Mouse (Mus musculus) stomach, postnatal 0 days (tissue): Measurements from ENCODE around the gene Noa1. TPM values are rescaled to one million over a fixed set of nuclear protein-coding genes. Genes with fewer than 3 reads are reported as not detected.
A peak's percentile ranks its signal among the peaks of the same experiment; 100 is the strongest.

Experiments
- ATAC-seq: fragments of 200-750 bp; cut with Nextera tagmentation; 2 replicates; pipeline ENCODE4 v1.8.0; 2017; ENCODE audit not compliant: low FRiP score, low TSS enrichment
- DNase-seq: peaks from one replicate; pipeline ENCODE4 v3.0.0-alpha.2; 2016; ENCODE audit warnings: low spot score
- H3K27ac ChIP-seq: fragments of 300-500 bp; sonication (generic); replicated peaks from 2 replicates; pipeline ENCODE4 v1.5.1; 2014; ENCODE audit warnings: mild to moderate bottlenecking, control low read depth
- H3K27me3 ChIP-seq: fragments of 300-500 bp; sonication (generic); 2 replicates; pipeline ENCODE4 v1.6.1; 2014; ENCODE audit warnings: low read length; ENCODE audit not compliant: control insufficient read depth, insufficient read depth
- H3K36me3 ChIP-seq: fragments of 300-500 bp; sonication (generic); 2 replicates; pipeline ENCODE4 v1.6.1; 2014; ENCODE audit warnings: low read length, mixed read lengths; ENCODE audit not compliant: control insufficient read depth, insufficient read depth
- H3K4me1 ChIP-seq: fragments of 300-500 bp; sonication (generic); replicated peaks from 2 replicates; pipeline ENCODE4 v1.6.1; 2014; ENCODE audit warnings: antibody characterized with exemption; ENCODE audit not compliant: control insufficient read depth, insufficient read depth
- H3K4me2 ChIP-seq: fragments of 300-500 bp; sonication (generic); replicated peaks from 2 replicates; pipeline ENCODE4 v1.6.1; 2014; ENCODE audit warnings: low read depth, mild to moderate bottlenecking, control low read depth, moderate library complexity
- H3K4me3 ChIP-seq: fragments of 300-500 bp; sonication (generic); 2 replicates; pipeline ENCODE4 v1.5.1; 2014; ENCODE audit warnings: low read depth, low read length, control low read depth
- H3K9ac ChIP-seq: fragments of 300-500 bp; sonication (generic); 2 replicates; pipeline ENCODE4 v1.6.1; 2014; ENCODE audit warnings: mild to moderate bottlenecking, low read length, control low read depth, mixed read lengths
- H3K9me3 ChIP-seq: fragments of 300-500 bp; sonication (generic); 2 replicates; pipeline ENCODE4 v1.6.1; 2016; ENCODE audit warnings: low read length; ENCODE audit not compliant: control insufficient read depth
- CTCF ChIP-seq: IDR thresholded peaks from 2 replicates; pipeline ENCODE4 v1.5.1; 2016; ENCODE audit warnings: antibody characterized with exemption, low read depth, mild to moderate bottlenecking, moderate library complexity
- EP300 ChIP-seq: optimal IDR thresholded peaks from 2 replicates; pipeline ENCODE3; 2016; ENCODE audit warnings: antibody characterized with exemption
- WGBS: fragments of 180-500 bp; shearing (Covaris S2); extraction: QIAGEN DNeasy Blood & Tissue Kit; methylation state at CpG from one replicate; pipeline ENCODE4 v1.1.7; 2014; 5-methylcytosine and 5-hydroxymethylcytosine counted together
- polyA plus RNA-seq: library from polyadenylated mRNA; unstranded; fragments of >200 nt; fragmentation: Nextera tagmentation; extraction: Ambion mirVana; gene quantifications from 2 replicates; pipeline ENCODE4 v1.2.1, GENCODE M21; 2015

The Noa1 gene
- polyA plus RNA-seq = 15.1 and 16.3 TPM in 2 replicates

DNA sequence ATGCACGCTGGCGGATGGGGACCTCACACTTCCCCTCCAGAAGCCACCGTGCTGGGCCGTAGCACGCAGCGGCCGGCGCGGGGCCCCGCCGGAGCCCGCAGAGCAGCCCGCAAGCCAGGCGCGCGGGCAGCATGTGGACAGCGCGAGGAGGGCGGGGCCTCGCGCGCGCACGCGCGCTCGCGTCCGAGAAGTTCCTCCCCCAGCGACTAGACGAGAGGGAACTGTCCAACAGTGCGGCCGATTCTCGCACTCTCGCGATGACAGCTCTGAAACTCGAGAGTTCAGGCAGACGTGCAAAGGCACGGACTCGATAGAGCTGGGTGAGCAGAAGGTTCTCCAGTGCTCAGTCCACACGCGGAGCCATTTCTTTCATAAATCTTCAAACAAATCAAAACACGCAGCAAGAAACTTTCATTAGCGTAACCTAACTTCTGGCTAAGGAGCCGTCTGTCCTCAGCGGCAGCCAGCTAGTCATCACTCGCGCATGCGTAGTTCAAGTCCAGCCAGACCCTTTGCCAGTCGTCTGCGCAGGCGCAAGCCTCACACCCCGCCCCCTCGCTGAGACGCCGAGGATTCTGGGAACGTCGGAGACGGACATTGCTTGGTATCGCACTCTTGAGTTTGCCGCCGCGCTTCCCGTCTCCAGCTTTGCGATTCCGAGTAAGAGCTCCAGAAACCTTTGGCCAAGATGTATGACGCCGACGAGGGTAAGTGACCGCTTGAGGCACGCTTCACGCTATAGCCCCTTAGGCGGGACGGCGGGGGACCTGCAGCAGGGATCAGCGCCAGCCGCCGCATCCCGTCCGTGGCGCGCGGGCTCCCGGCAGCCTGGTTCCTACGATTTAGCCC, at the start of gene Noa1, which contains the start of gene Polr2b:
Noa1 (minus strand) TSS at position 161 of the 849 bp plus-strand sequence.
Polr2b (plus strand) TSS at position 224 of the 849 bp plus-strand sequence.
- peak; percentile 98 for ATAC-seq
- DNase-seq = peak; percentile 98
- H3K27me3 ChIP-seq = no peaks in the 10 kb centered on the region
- peak within 1 kb of the TSS; percentile 93 for H3K27ac ChIP-seq
- H3K9ac ChIP-seq = peak within 1 kb of the TSS; percentile 95
- peaks cover 10% of the 10 kb centered on the region; the same call in 1 of the 2 replicates for H3K4me1 ChIP-seq
- WGBS = under 1% methylated on average over 85 of the region's 85 CpGs
- no peaks in the 10 kb centered on the region for H3K9me3 ChIP-seq
- H3K4me2 ChIP-seq = peak within 1 kb of the TSS; percentile 99
- peak within 1 kb of the TSS; percentile 83 for H3K4me3 ChIP-seq
- H3K36me3 ChIP-seq = peaks cover 7% of the 10 kb centered on the region; the same call in 1 of the 2 replicates
- TF ChIP-seq CTCF (peak; percentile 43), EP300 (peak; percentile 95)

DNA sequence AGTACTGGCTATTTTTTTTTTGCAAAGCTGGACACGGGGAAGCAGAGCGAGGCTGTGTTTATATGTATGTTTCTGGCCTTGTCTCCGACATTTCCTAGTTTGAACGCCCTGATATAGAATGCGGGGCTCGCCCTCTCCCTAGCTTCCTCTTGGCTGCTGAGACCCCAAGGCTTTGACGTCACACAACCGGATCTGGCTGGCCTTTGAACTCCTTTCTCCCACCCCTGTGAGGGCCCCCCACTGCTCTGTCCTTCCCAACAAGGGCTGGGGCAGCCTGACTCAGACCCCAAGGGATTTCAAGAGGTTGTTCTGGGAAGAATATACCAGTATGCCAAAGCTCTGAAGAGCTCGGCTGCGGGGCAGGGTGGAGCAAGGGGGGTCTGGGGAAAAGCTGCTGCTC, 48.5 kb upstream of the Noa1 start:
- Histone ChIP-seq H3K36me3 (no peaks in the 10 kb centered on the region), H3K27ac (peak overlapping the region; percentile 92), H3K27me3 (no peaks in the 10 kb centered on the region), H3K9me3 (no peaks in the 10 kb centered on the region), H3K4me1 (peaks cover 6% of the 10 kb centered on the region; the same call in 1 of the 2 replicates), H3K9ac (peak overlapping the region; percentile 52), H3K4me2 (peak overlapping the region; percentile 57), H3K4me3 (peak overlapping the region; percentile 36; the same call in 1 of the 2 replicates)
- TF ChIP-seq CTCF (no peak), EP300 (peak; percentile 59)
- ATAC-seq = peak; percentile 80
- DNase-seq = peak; percentile 71
- WGBS = 2% methylated on average over 10 of the region's 10 CpGs

DNA sequence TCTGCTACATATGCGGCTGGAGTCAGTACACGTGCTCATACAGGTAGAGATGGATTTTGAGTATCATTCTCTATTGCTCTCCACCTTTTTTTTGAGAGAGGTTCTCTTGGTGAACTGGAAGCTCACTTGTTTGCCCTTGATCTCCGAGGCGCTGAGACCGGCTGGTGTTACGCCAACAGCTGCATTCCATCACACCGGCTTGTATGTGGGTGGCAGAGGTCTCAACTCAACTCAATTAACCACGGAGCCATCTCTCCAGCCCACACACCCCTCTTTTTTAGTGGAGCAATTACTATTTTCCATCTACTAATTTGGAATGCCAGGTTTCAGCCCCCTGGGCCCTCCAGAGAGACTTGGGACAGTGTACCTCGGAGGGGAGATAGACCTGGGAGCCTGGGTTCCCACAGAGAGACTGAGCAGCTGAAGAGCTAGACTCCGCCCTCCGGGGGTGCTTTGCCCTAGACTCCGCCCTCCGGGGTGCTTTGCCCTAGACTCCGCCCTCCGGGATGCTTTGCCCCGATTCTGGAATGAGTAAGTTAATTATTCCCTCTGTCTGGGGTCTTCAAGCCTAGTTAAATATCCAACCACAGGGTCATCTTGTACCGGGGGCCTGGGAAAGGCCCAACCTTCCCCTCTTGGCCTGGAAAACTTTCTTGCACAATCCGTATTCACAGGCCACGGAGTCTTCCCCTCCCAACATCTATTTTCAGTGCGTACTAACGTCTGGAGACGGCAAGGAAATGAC, 47.7 kb upstream of the Noa1 start:
- Histone ChIP-seq H3K4me3 (peak overlapping the region; percentile 36), H3K9me3 (no peaks in the 10 kb centered on the region), H3K27me3 (no peaks in the 10 kb centered on the region), H3K4me1 (0 out of 2 replicates have a peak, but pooled peaks cover 6% of the 10 kb centered on the region), H3K4me2 (peak overlapping the region; percentile 57), H3K36me3 (no peaks in the 10 kb centered on the region), H3K27ac (peak overlapping the region; percentile 92), H3K9ac (peak overlapping the region; percentile 52)
- TF ChIP-seq CTCF (0 out of 2 replicates have a peak, but pooled peaks have one; percentile 1), EP300 (no peak)
- WGBS = 10% methylated on average over 22 of the region's 22 CpGs
- ATAC-seq = peak; percentile 76
- peak; percentile 72 for DNase-seq

DNA sequence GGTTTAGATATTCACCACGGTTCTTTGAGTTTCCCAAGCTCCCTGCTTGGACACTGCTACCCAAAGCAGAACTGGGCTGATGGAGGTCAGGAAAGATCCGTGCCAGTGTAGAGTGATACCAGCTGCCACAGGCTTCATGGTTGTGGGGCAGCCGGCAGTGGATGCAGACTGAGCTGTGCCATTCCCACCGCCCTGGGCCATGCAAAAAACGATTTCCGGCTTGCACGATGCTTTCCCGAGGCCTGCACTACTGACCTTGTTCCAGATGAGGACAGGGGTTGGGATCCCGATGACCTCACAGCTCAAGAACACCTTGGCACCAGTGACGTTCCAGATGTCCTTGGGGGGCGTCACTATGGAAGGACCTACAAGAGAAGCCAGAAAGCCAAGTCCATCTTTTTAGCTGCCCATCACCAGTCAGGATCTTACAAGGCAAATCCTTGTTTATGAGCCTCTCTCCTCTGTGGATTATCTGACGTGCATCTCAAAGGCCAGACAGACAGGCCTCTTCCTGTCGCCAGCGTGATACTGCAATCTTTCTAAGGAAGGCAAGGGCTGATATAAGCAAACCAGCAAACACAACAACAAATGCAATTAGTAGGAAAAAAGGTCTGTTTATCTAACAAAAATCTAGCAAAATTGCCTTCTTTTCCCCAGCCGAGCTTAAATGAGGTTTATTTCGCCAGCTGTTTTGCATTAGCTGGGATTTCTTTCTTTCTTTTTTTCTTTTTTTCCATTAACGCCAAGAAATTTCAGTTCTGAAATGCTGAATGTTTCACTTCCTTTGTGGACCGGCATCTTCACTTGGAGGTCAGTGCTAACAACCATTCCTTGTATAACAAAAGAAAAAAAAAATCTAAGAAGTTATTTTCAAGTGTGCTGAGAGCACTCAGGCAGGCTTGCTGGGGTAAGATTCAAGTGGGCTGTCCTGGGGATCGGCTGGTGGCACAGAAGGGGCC, 45.7 kb upstream of the Noa1 start:
- Histone ChIP-seq H3K27ac (peak overlapping the region; percentile 89), H3K9me3 (no peaks in the 10 kb centered on the region), H3K27me3 (no peaks in the 10 kb centered on the region), H3K9ac (no peak overlapping the region), H3K4me3 (no peak overlapping the region), H3K36me3 (0 out of 2 replicates have a peak, but pooled peaks cover 4% of the 10 kb centered on the region), H3K4me1 (0 out of 2 replicates have a peak, but pooled peaks cover 6% of the 10 kb centered on the region), H3K4me2 (no peak overlapping the region)
- no peak for ATAC-seq
- DNase-seq = no peak
- no peak for TF ChIP-seq CTCF
- no peak for TF ChIP-seq EP300
- WGBS = 59% methylated on average over 19 of the region's 19 CpGs

DNA sequence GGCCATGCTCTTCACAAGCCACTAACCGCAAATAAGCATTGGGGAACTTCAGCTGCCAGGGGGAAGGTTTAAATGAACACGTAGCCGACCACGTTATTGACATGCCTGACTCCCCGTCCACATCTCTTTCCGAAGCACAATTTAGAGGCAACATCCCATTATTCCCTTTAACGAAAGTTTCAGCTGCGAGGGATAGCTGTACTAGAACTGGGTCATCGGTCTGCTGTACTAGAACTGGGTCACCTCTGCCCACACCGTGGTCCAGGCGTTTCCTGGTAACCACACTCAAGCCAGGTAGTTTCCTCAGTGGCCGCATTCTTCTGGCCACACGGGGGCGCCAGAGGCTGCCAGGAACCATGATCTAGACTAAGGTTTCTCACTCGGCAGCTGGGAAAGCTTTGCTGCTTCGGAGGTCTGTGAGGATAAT, 44.5 kb upstream of the Noa1 start:
- peak; percentile 45; the same call in 1 of the 2 replicates for ATAC-seq
- DNase-seq = peak; percentile 87
- TF ChIP-seq EP300 = no peak
- TF ChIP-seq CTCF = peak; percentile 98
- no peak overlapping the region; the same call in 1 of the 2 replicates for H3K27ac ChIP-seq
- H3K36me3 ChIP-seq = peaks cover 9% of the 10 kb centered on the region; the same call in 1 of the 2 replicates
- no peak overlapping the region for H3K4me3 ChIP-seq
- no peaks in the 10 kb centered on the region for H3K9me3 ChIP-seq
- no peak overlapping the region for H3K9ac ChIP-seq
- 12% methylated on average over 16 of the region's 16 CpGs for WGBS
- H3K4me1 ChIP-seq = 0 out of 2 replicates have a peak, but pooled peaks cover 6% of the 10 kb centered on the region
- no peaks in the 10 kb centered on the region for H3K27me3 ChIP-seq
- peak overlapping the region; percentile 30 for H3K4me2 ChIP-seq
